Mouse (Mus musculus): ENCODE results near the gene Frmd4b.

- TF ChIP-seq CTCF (IDR thresholded peaks at IDR 0.05): no peak
- no peak for TF ChIP-seq EP300 (IDR thresholded peaks at IDR 0.05)
These were observed 296.2 kb downstream of the Frmd4b start for GRCm38 (mm10) chr6:97321156-97321555.

All from lung, postnatal 0 days (tissue).